Mouse (Mus musculus) embryo, embryonic 9.5 days (tissue): ENCODE data around the gene Map2k6.
"Not testable (repeated sequence)": the region's sequence is repeated elsewhere in the genome, so short reads cannot be mapped to it uniquely, and the experiment has no call there.

Source experiments
- DNase-seq: peaks from one replicate; pipeline ENCODE4 v3.0.0-alpha.2; 2017; ENCODE audit errors: extremely low spot score

The Map2k6 gene

GRCm38 (mm10) chr11:110398553-110399239 is at the start of gene Map2k6:
TSS of gene Map2k6 (plus strand) at chr11:110399122.
- peak; percentile 82 for DNase-seq

DNA sequence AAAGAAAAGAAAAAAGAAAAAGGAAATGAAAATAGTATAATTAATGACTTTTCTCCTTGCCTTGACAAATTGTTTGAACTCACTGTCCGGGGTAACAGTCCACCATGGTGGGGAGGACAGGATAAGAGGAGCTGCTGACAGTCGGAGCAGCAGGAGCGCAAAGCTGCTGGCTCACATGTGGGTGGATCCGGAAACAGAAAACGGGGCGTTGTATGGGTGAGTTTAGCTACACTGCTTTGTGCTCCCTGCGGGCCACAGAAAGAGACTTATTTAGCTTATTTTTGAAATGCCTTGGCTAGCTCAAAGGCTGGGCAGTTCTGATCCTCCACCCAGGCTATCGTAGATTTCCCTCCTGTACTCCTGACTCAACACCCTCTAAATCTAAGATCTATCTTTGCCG is 44.7 kb upstream of the Map2k6 start:
- no peak for DNase-seq

GRCm38 (mm10) chr11:110355131-110355530 is 43.8 kb upstream of the Map2k6 start:
- not testable (repeated sequence) for DNase-seq

DNA sequence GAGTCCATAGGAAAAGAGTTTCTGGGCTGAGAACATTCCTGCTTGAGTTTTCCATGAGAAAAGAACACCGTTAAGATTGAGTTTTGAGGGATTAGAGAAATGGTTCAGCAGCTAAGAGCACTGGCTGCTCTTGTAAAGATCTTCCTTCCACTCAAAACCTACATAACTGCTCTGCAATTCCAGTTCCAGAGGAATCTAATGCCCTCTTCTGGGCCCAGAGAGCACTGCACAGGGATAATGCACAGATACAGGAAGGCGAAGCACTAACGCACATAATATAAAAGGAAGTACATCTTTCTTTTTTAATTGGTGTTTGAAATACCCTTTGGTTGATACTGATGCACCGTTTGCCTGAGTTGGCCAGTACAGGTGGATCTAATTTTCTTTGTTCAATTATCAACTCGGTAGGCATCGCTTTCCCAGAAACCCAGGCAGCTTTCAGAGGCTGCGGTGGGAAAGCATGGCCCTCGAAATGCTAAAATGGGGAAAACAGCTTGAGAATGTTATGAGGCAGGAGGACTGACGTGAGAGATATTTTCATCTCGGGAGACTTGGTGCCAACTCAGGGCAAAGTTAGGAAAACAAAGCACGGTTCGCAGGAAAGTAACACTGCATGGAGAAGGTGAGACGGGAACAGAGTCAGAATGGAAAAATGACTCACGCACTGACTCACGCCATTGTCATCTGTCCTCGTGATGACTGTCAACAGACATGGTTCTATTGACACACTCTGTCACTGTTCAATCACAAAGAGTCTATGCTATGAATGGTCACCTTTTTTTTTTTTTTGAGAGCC is 41.0 kb upstream of the Map2k6 start:
- peak; percentile 28 for DNase-seq

GRCm38 (mm10) chr11:110365016-110365415 is 33.9 kb upstream of the Map2k6 start:
- peak; percentile 61 for DNase-seq

- no peak for DNase-seq
Measured at GRCm38 (mm10) chr11:110366902-110367301, 32.0 kb upstream of the Map2k6 start.

DNA sequence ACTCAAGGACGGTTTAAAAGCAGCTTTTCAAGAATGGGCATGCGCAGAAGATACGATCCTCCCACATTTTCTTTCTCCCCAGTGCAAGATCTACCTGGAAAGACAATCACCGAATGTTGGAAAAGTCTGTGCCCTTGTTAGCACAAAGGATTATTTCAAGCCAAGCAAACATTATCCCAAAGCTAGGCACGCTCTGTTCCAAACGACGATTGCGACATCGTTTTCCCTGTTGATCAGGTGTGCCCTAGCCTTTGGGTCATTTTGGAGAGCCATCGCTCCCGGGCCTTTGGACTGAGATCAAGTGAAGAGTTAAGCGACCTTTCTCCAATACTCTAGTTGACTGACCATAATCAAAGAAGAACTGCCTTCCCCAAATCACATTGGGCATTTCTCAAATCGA is 31.3 kb upstream of the Map2k6 start:
- no peak for DNase-seq

DNA sequence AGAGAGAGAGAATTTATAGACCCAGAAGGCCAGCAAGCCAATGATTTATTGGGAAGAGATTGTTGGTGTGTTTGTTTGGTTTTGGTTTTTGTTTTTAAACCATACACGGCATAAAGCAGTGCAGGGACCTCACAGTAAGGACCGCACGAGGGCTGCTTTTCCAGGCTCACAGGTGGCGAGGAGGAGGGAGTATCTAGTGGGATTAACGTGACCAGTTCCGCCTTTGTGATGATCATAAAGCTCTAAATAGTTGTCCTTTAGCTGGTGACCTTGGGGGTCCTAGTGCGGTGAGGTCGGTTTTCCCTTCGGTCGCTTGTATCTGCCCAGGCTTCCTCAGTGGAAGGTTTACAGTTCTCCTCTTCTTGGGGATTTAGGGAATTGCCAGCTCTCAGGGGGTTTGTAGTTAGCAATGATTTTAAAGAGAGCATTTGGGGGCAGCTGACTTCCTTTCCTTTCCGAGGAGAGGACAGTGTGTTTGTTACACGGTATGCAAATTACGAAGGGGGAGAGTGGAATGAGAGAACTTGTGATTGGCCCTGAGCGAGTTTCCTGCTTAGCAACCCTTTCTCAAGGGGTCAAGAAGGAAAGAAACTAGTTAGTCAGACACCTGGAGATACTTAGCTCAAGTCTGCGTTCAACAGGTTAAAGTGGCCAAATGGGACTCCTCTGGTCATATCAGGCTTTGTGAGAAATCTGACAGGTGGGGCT is 29.5 kb upstream of the Map2k6 start:
- DNase-seq: no peak

DNA sequence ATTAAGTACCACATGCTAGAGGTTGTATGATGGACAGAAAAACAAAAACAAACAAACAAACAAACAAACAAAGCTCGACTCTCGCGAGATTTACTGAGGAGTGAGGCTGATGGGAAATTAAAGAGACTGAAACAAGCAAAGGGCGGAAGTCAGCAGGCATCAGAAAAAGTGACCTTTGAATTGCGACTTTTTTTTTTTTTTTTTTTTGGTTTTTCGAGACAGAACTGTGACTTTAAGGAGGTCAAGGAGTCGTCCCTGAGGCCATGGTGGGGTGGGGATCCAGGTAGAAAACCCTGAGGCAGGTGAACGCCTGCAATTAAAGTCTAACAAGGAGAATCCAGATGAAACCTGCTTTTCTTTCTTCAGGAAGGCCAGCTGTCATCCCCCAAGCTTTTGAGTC is 27.1 kb upstream of the Map2k6 start:
- no peak for DNase-seq

DNA sequence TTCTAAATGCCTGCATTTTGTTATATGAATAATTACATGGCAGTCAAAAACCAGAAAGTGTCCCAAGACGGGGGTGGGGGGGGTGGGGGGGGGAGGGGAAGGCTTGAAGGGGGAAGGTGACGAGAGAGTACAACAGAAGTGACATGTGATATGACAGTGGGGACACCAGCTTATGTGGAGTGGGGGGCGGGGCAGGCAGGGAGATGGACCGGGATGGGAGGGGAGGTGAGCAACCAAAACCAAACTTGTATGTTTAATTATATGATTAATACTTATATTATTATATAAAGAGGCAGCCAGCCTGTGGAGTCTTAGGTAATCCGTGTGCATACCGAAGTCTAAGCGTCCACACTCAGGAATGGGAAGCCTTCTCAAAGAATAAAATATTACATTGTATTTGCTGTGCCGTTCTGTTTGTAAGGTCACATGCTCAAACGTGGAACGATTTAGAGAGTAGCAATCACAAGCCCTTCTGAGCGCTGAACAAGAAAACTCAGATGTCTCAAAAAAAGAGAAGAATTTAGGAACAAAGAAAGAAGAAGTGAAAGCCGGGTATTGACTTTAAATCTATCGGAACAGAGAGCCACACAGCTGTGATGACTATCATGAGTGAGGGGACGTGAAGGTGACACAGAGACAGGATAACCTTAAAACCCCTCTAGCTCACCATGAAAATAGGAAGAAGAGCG is 26.5 kb upstream of the Map2k6 start:
- no peak for DNase-seq

GRCm38 (mm10) chr11:110374036-110374435 is 24.9 kb upstream of the Map2k6 start:
- DNase-seq: no peak

GRCm38 (mm10) chr11:110379661-110380309 is 19.1 kb upstream of the Map2k6 start:
- DNase-seq: peak; percentile 70

DNA sequence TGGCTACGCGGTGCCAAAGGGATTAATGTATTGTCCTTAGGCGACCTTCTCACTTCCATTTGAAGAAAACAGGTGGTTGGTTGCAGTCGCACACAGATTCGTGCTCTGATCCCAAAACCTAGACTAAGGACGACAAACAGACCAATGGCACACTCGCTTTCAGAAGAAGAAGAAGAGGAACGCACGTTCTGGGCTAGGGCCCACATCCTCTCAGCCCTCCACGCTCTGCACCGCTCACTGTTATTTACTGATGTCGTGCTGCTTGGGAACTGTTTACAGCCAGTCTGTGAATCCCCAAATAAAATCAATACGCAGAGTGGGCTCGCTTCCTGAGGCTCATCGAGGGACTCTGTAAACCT is 18.6 kb upstream of the Map2k6 start:
- peak; percentile 27 for DNase-seq

DNA sequence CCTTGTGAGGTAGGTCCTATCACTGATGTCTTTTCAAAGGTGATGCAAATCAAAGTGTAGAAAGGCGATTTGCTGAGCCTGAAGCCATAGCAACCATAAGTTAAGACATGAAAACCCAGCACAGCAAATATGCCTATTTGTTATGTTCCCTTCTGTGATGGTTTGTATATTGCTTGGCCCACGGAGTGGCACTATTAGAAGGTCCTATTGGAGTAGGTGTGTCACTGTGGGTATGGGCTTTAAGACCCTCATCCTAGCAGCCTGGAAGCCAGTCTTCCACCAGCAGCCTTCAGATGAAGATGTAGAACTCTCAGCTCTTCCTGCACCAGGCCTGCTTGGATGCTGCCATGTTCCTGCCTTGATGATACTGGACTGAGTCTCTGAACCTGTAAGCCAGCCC is 13.4 kb upstream of the Map2k6 start:
- DNase-seq: no peak

GRCm38 (mm10) chr11:110392763-110393162 is 6.2 kb upstream of the Map2k6 start:
- DNase-seq: no peak

DNA sequence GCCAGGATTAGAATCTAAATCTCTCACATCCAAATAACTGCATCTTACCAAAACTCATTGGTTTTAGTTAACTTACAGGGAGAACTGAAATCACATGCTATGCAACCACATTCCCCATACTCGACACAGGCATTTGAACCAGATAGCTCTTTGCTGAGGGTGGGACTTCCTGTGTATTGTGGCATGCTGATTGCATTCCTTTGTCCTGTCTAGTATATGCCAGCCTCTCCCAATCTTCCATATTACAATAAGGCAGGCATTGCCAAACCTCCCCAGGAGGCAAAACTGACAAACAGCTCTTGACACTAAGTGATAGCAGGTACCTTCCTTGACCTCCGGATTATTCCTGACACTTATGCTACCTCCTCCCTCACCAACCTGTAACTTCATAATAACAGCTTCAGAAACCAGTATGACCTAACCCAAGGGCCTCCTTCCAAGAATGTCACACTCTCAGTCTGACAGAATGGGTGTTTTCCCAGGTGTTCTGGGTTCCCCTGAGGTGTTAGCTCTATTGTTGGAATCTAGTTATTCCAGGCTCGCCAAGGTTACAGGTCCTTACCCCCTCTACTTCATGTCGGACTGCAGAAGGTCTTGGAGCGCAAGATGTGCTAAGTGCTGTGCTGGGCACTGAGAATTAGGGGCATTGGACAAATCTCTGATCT is 4.0 kb upstream of the Map2k6 start:
- DNase-seq: no peak

DNA sequence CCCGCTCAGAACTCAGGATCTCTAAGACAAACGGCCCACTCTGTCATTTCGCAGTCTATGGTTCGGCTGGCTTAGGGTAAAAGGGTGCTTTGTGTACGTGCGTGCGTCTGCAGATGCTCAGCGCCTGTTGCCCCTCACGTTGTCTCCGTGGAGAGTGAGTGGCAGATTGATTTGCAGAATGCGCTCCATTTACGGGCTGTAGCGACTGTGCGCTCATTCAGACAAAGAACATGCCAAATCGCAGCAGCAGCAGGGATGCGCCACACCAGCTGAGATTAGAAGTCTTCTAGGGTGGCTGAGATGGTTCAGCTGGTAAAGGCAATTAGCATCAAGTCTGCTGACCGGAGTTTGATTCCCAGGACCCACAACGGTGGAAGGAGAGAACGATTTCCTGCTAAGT is 2.8 kb upstream of the Map2k6 start:
- DNase-seq: no peak

DNA sequence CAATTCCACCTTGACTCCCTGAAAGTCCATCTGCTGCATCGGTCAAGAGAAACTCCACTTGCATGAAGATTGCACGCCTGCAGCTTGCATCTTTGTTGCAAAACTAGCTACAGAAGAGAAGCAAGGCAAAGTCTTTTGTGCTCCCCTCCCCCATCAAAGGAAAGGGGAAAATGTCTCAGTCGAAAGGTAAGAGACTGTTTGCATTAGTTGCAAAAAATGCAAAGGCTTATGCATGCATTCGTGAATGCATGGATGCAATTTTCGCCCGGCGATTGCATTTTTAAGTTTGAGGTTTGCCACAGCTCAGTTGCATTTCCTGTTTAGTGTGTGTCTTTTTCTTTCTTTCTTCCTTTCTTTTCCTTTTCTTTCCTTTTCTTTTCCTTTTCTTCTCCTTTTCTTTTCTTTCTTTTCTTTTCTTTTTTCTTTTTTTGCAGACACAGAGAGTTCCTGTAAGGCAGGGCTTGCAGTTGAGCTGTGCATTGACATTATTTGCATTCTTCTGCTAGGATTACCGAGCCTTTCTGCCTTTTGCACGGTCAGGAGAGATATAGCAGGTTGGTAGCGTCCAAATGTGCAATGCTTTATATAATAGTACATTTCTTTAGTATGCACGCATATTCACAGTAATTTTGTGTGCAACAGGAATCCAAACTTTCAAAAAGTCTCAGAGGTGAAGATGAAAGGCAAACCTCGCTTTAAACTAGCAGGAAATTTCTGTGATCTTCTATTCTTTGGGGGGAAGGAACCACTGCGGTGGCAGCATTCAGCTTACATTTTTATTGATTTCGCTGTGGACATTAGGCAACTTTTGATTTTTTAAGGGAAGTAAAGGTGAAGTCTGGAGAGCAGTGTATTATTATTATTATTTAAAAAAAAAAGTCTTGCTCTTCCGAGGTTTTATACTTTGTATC is 573 bp downstream of the Map2k6 start:
- DNase-seq: no peak

GRCm38 (mm10) chr11:110400283-110400682 is 1.4 kb downstream of the Map2k6 start:
- DNase-seq: no peak

- DNase-seq: no peak
Measured at GRCm38 (mm10) chr11:110402671-110403070, 3.7 kb downstream of the Map2k6 start.
